Mouse (Mus musculus): ENCODE measurements at regions not wholly inside any gene's neighbourhood (a gene's known extent, or its start where the extent isn't known, plus 50 kb on each side); places are given as distances from the start of the nearest gene placed in this dataset.
A peak's percentile ranks its signal among the peaks of the same experiment; 100 is the strongest.

DNA sequence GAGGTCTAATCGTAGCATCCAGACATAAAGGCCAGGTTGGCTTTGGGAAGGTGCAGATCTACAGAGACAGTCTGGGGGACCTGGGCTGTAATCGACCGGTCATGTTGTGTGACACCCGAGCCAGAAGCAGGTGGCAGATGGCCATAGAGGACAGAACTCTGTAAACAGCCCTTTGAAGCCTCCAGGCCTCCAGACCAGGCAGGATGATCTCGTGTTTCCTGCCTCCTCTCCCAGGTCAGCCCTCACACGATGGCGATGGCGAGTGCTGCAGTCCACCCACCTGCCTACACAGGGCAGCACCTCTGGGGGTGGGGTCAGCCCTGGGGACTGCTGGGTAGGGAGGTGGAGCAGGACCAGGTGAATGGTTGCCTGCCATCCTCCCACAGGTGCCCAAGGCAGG lies 89.8 kb upstream of the Sulf2 start:
- WGBS: 35% methylated on average over 8 of the region's 8 CpGs
- no peaks in the 10 kb centered on the region for H3K27me3 ChIP-seq
- H3K9me3 ChIP-seq: peaks cover 4% of the 10 kb centered on the region; the same call in 1 of the 2 replicates
- no peak overlapping the region for H3K4me2 ChIP-seq
- ATAC-seq (ENCODE audit: insufficient number of reproducible peaks, insufficient read depth, low FRiP score, low TSS enrichment, low read depth): 0 out of 2 replicates have a peak, but pooled peaks have one; percentile 44
- H3K9ac ChIP-seq: no peak overlapping the region
- no peaks in the 10 kb centered on the region for H3K36me3 ChIP-seq
- peaks cover 11% of the 10 kb centered on the region for H3K4me1 ChIP-seq
- no peak overlapping the region for H3K4me3 ChIP-seq
- no peak overlapping the region for H3K27ac ChIP-seq

DNA sequence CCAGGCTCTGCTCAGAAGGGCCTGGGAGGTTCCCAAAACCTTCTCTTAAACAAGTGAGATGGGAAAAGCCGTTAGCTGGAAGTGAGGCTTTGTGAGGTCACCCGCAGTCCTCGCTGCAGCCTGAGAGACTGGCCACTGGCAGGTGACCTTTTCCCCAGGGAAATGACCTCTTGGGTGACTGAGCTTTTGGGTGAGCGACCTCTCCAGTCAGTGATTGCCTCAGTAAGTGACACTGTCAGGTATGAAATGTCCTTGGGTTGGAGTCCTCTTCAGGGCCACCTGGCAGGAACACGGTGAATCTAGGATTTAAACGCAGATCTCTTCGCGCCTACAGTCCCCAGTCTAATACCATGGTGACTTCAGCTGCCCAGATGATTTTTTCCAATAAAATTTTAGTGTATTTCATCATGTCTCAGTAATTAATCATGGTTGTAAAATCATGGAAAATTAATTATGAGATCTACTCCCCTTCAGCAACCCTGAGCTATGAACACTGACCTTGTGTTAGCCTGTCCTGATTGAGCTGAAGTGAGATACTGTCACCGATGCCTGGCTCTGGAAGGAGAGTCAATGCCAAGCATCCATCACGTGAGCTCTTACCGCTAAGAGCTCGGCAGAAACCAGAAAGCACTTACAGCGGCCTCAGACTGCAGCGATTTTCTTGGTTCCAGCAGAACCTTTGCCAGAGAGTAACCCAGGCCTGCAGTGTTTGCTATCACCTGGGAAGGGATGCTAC lies 87.5 kb upstream of the Sulf2 start:
- WGBS: 75% methylated on average over 14 of the region's 14 CpGs
- H3K9ac ChIP-seq: no peak overlapping the region
- H3K4me1 ChIP-seq: peaks cover 16% of the 10 kb centered on the region
- H3K4me3 ChIP-seq: no peak overlapping the region
- no peaks in the 10 kb centered on the region for H3K36me3 ChIP-seq
- H3K27ac ChIP-seq: 0 out of 2 replicates have a peak overlapping the region, but pooled peaks have one; percentile 22
- peaks cover 7% of the 10 kb centered on the region; the same call in 1 of the 2 replicates for H3K9me3 ChIP-seq
- no peak overlapping the region for H3K4me2 ChIP-seq
- H3K27me3 ChIP-seq: no peaks in the 10 kb centered on the region
- no peak for ATAC-seq (ENCODE audit: insufficient number of reproducible peaks, insufficient read depth, low FRiP score, low TSS enrichment, low read depth)

DNA sequence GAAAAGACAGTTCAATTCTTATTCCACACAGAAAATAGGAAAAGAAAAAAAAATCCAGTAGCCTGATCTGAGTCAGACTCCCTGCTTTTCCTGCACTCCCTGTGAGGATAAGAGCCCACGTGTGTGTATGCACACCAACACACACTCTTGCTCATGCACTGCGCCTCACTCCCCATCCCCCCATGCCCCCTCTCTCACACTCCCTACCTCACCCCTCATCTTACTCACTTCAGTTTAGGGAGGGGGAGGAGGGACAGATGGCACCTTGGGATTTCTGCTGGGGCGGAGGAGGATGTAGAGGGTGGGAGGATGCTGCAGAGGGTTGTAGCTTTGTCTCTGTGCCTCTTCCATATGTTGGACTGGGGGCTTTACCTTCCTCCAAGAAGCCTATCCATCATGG lies 85.8 kb upstream of the Sulf2 start:
- Histone ChIP-seq H3K4me1 (peaks cover 20% of the 10 kb centered on the region), H3K9me3 (peaks cover 7% of the 10 kb centered on the region; the same call in 1 of the 2 replicates), H3K4me3 (no peak overlapping the region), H3K4me2 (no peak overlapping the region), H3K27ac (no peak overlapping the region), H3K36me3 (no peaks in the 10 kb centered on the region), H3K9ac (no peak overlapping the region), H3K27me3 (no peaks in the 10 kb centered on the region)
- no peak for ATAC-seq (ENCODE audit: insufficient number of reproducible peaks, insufficient read depth, low FRiP score, low TSS enrichment, low read depth)
- 88% methylated on average over 3 of the region's 3 CpGs for WGBS

DNA sequence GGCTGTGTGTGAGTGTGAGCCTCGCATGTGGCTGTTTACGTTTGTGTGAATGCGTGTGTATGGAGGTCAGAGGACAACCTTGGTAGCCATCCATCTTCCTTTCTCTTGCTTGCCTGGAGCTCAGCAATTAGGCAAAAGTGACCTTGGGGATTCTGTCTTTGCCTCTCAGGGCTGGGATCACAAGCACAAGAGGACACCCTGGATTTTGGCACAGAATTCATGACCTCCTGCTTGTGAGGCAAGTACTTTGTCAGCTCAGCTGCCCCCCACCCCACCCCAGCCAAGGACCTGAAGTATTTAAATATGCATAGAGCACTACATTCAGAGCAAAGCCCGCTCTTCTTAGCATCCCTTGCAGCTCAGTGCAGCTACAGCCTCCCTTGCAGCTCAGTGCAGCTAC lies 84.6 kb upstream of the Sulf2 start:
- H3K4me3 ChIP-seq: no peak overlapping the region
- WGBS: 95% methylated on average over 4 of the region's 4 CpGs

DNA sequence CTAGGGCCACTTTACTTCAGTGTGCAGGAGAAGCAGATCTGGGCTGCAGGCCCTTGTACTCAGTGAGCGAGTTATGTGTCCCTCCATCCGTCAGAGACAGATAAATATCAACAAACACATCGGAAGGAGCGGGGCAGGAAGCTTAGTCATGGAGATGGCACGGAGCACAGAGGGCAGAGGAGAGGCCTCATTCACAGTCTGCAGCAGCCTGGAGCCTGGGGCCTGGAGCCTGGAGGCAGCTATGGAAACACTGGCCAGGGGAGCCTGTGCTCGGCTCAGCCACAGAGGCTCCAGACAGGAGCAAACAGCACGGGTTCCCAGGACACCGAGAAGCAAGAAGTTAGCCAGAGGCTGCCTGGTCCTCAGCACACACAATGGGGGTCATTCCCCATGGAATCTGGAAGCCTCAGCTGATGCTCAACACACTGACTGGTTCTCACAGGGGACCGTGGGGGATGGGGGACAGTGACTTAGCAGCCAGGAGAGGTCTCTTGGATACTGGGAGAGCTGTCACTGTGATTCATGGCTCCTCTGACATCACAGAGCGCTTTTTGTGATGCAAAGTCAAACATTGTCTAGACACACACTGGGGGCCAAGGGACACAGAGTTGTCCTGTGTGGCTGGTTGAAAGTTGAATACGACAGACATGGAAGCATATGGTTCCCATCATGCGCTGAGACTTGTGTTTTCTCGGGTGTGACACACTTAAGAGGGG lies 82.2 kb upstream of the Sulf2 start:
- no peak overlapping the region for H3K4me3 ChIP-seq
- H3K27ac ChIP-seq: peak overlapping the region; percentile 39; the same call in 1 of the 2 replicates
- peaks cover 26% of the 10 kb centered on the region for H3K4me1 ChIP-seq
- H3K36me3 ChIP-seq: no peaks in the 10 kb centered on the region
- H3K27me3 ChIP-seq: no peaks in the 10 kb centered on the region
- WGBS: 38% methylated on average over 13 of the region's 13 CpGs
- H3K9ac ChIP-seq: no peak overlapping the region
- no peak overlapping the region for H3K4me2 ChIP-seq
- no peak for ATAC-seq (ENCODE audit: insufficient number of reproducible peaks, insufficient read depth, low FRiP score, low TSS enrichment, low read depth)
- H3K9me3 ChIP-seq: peaks cover 7% of the 10 kb centered on the region; the same call in 1 of the 2 replicates

More for the DNA sequence above, 84.6 kb upstream of the Sulf2 start:
- H3K4me1 ChIP-seq: peaks cover 20% of the 10 kb centered on the region
- no peak overlapping the region for H3K4me2 ChIP-seq
- H3K9me3 ChIP-seq: peaks cover 7% of the 10 kb centered on the region; the same call in 1 of the 2 replicates
- no peaks in the 10 kb centered on the region for H3K27me3 ChIP-seq
- no peak for ATAC-seq (ENCODE audit: insufficient number of reproducible peaks, insufficient read depth, low FRiP score, low TSS enrichment, low read depth)
- H3K27ac ChIP-seq: no peak overlapping the region
- no peak overlapping the region for H3K9ac ChIP-seq
- no peaks in the 10 kb centered on the region for H3K36me3 ChIP-seq

DNA sequence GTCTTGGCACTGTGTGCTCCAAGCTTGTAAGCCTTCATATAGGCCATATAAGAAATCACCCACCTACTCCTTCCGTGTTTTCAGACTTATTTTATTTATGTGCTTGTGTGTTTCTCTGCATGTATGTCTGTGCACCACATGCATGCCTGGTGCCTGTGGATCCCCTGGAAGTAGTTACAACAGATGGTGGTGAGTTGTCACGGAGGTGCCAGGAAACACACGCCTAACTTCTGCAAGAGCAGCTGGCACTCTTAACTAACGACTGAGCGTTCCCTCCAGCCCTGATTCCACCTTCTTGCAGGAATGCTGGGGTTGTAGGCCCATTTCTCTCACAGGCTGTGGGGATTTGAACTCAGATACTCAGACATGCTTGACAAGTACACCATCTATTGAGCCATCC lies 80.6 kb upstream of the Sulf2 start:
- Histone ChIP-seq H3K4me1 (peaks cover 35% of the 10 kb centered on the region), H3K9me3 (peaks cover 7% of the 10 kb centered on the region; the same call in 1 of the 2 replicates), H3K36me3 (no peaks in the 10 kb centered on the region), H3K27me3 (no peaks in the 10 kb centered on the region), H3K4me2 (no peak overlapping the region), H3K4me3 (no peak overlapping the region), H3K9ac (no peak overlapping the region), H3K27ac (no peak overlapping the region)
- no peak for ATAC-seq (ENCODE audit: insufficient number of reproducible peaks, insufficient read depth, low FRiP score, low TSS enrichment, low read depth)
- WGBS: 62% methylated on average over 5 of the region's 5 CpGs

DNA sequence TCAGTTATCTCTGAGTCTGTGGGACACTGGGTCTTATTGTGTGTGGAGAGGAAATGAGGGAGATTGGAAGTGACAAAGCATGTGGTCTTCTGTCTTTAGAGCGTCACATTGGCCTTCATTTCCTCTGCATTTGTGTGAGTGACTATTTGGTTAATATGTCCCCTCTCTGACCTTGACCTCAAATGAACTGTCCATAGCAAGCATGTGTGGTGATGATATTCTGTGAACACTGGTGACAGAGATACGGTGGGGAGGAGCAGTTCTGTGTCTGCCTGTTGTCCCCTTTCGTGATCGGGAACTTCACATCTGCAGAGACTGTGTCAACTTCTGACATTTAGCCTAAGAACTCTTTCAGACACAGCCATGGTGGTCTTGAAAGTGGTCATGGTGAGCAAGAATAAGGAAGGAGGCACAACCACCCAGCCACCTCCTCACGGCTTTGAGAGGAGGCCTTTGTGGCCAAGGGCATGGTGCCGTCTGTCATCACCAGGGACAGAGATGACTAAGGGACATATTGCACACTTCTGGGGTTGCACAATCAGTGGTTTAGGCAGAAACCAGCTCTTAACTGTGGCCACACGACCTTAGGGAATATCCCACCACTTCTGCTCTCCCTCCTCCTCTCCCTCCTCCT lies 79.2 kb upstream of the Sulf2 start:
- H3K4me2 ChIP-seq: no peak overlapping the region
- no peaks in the 10 kb centered on the region for H3K9me3 ChIP-seq
- ATAC-seq (ENCODE audit: insufficient number of reproducible peaks, insufficient read depth, low FRiP score, low TSS enrichment, low read depth): no peak
- 82% methylated on average over 7 of the region's 7 CpGs for WGBS
- no peak overlapping the region for H3K4me3 ChIP-seq
- H3K27ac ChIP-seq: no peak overlapping the region
- H3K9ac ChIP-seq: no peak overlapping the region
- no peaks in the 10 kb centered on the region for H3K36me3 ChIP-seq
- no peaks in the 10 kb centered on the region for H3K27me3 ChIP-seq
- peaks cover 35% of the 10 kb centered on the region for H3K4me1 ChIP-seq

DNA sequence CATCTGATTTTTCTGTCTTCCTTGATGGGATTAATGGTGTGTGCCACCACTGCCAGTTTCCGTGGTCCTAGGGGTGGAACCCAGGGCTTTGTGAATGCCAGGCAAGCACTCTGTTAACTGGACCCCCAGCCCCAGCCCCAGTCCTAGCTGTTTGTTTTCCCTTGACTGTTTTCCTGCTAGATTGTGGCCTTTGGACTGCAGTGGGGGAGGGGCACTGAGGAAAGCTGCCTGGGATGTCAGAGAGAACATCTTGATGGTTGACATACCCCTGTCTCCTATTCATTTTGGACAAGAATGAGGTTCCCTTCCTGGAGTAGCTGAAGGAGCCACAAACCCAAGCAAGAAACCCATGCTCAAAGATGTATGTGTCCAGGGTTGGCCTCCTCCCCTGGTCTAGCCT lies 77.8 kb upstream of the Sulf2 start:
- Histone ChIP-seq H3K27ac (0 out of 2 replicates have a peak overlapping the region, but pooled peaks have one; percentile 7), H3K36me3 (no peaks in the 10 kb centered on the region), H3K27me3 (no peaks in the 10 kb centered on the region), H3K9ac (no peak overlapping the region), H3K4me2 (no peak overlapping the region), H3K4me3 (no peak overlapping the region), H3K4me1 (peaks cover 26% of the 10 kb centered on the region), H3K9me3 (no peaks in the 10 kb centered on the region)
- ATAC-seq (ENCODE audit: insufficient number of reproducible peaks, insufficient read depth, low FRiP score, low TSS enrichment, low read depth): no peak
- 85% methylated on average over 1 of the region's 1 CpGs for WGBS

DNA sequence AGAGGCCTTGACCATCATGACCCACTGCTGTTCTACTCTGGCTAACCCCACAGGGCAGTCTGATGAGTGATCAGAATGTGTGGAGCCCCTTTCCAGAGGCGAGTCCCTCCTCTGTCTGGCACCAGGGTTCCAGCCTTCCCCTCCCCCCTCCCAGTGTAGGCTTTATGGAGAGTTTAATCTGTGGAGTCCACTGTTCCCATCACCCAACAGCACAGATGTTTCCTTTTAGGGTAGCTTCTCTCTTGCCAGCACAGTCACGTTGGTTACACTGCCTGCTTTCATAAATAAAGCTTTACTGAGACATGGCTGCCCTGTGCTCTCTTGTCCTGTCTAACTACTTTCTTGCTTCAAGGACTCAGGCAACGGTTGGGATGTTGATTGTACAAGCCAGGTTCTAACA lies 76.9 kb upstream of the Sulf2 start:
- no peaks in the 10 kb centered on the region for H3K27me3 ChIP-seq
- H3K9me3 ChIP-seq: no peaks in the 10 kb centered on the region
- ATAC-seq (ENCODE audit: insufficient number of reproducible peaks, insufficient read depth, low FRiP score, low TSS enrichment, low read depth): peak; percentile 40; the same call in 1 of the 2 replicates
- no peak overlapping the region for H3K4me2 ChIP-seq
- H3K36me3 ChIP-seq: no peaks in the 10 kb centered on the region
- peak overlapping the region; percentile 80 for H3K27ac ChIP-seq
- peaks cover 17% of the 10 kb centered on the region for H3K4me1 ChIP-seq
- 0 out of 2 replicates have a peak overlapping the region, but pooled peaks have one; percentile 27 for H3K9ac ChIP-seq
- no peak overlapping the region for H3K4me3 ChIP-seq
- 21% methylated on average over 3 of the region's 3 CpGs for WGBS

DNA sequence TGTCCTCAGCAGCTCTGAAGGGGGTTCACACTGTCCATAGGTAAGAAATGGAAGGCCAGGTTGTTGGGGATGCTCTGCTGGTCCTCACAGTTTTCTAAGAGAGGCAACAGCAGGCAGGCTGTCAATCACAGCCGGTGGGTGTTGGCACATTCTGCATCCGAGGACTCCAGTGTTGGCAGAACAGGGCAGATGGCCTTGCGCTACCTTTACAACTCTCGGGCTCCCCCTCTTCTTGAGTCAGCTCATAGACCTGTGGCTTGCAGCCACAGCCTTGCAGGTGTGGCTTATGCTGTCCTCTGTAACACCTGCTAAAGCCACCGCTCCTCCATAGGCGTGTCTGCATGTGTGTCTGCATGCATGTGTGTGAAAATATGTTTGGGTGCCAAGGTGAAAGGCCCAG lies 75.2 kb upstream of the Sulf2 start:
- Histone ChIP-seq H3K4me3 (no peak overlapping the region), H3K27ac (no peak overlapping the region), H3K4me2 (no peak overlapping the region), H3K9me3 (no peaks in the 10 kb centered on the region; the same call in 1 of the 2 replicates), H3K27me3 (no peaks in the 10 kb centered on the region), H3K4me1 (peaks cover 19% of the 10 kb centered on the region), H3K36me3 (no peaks in the 10 kb centered on the region), H3K9ac (no peak overlapping the region)
- no peak for ATAC-seq (ENCODE audit: insufficient number of reproducible peaks, insufficient read depth, low FRiP score, low TSS enrichment, low read depth)
- WGBS: 86% methylated on average over 6 of the region's 6 CpGs

DNA sequence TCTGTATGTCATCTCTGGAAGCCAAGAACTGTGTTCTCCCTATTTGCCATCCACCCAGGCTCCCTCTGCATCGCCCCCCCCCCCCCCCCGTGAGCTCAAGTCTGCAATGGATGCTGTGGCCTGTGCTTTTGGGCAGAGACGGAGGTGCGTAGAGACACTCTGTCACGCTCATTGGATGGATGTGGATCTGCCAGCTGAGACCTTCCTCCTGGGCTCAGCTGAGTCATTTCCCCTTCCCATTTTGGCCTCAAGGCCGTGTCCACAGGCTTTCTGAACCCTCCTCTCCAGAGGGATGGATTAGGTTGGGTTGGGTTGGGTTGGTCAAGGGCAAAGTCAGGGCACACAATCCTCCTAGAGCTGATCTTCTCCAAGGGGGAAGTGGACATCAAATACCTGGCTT lies 72.9 kb upstream of the Sulf2 start:
- Histone ChIP-seq H3K4me2 (no peak overlapping the region), H3K36me3 (no peaks in the 10 kb centered on the region), H3K9ac (no peak overlapping the region), H3K4me1 (peaks cover 19% of the 10 kb centered on the region), H3K27ac (no peak overlapping the region), H3K9me3 (no peaks in the 10 kb centered on the region; the same call in 1 of the 2 replicates), H3K4me3 (no peak overlapping the region), H3K27me3 (no peaks in the 10 kb centered on the region)
- WGBS: 80% methylated on average over 6 of the region's 6 CpGs
- ATAC-seq (ENCODE audit: insufficient number of reproducible peaks, insufficient read depth, low FRiP score, low TSS enrichment, low read depth): no peak

All from embryonic facial prominence, embryonic 13.5 days (tissue).